Mouse (Mus musculus): ENCODE results near the gene Pbx4. TPM values are rescaled to one million over a fixed set of nuclear protein-coding genes. Genes with fewer than 3 reads are reported as not detected.

Pbx4 gene
- total and polyA plus RNA-seq, 3 experiments: 1.0 to 5.9 (median 2.4) TPM

DNA sequence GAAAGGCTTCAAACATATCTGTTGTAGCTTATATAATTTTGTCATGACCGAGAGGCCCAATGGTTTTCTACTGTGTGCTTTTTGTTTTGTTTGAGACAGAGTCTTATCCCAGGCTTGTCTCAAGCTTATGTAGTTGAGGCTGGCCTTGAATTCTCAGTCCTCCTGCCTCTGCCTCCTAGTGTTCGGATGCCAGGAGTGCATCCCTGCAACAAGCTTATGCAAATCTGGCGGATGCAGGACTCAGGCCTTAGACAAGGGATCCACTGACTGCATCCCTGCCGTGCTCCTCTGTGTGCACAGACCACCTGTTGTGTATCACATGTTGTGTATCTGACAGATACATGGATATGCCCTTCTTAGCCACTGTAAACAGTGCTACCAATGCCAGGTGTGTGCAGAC is 28.5 kb downstream of the Pbx4 start:
- H3K9ac ChIP-seq (ENCODE audit: insufficient read depth, low read depth): no peak overlapping the region
- peaks cover 2 to 13% of the 10 kb centered on the region in 2 experiments for H3K36me3 ChIP-seq (replicated peaks in 1 of 2; ENCODE audit: control insufficient read depth in 1 of 2, insufficient read depth in 1 of 2, low read length in 1 of 2)
- no peak overlapping the region for H3K4me3 ChIP-seq (replicated peaks in 1 of 3; ENCODE audit: low read depth in 2 of 3, low read length in 2 of 3, poor library complexity in 1 of 3)
- no peaks in the 10 kb centered on the region for H3K79me2 ChIP-seq (replicated peaks; ENCODE audit: control insufficient read depth, extremely low read depth, insufficient read depth, poor library complexity, severe bottlenecking)
- dilution Hi-C loops (cut with MboI; ENCODE audit: extremely low pct_ligation_motif_present, extremely low pct_unique_long_range_greater_than_20kb, low sequenced_read_pairs) (no loop called here), in situ Hi-C loops (cut with MboI; ENCODE audit: low pct_ligation_motif_present, low pct_unique_long_range_greater_than_20kb, low sequenced_read_pairs) (no loop called here)
- peak; percentile 38 for DNase-seq (ENCODE audit: extremely low read depth)
- TF ChIP-seq SMC3 (IDR thresholded peaks at IDR 0.05; ENCODE audit: low read depth, low read length) (peak; percentile 13; the same call in 1 of the 2 replicates), RAD21 (IDR thresholded peaks at IDR 0.05; ENCODE audit: low read depth, low read length) (peak; percentile 10), PAX5 (IDR thresholded peaks at IDR 0.05; ENCODE audit: low read length) (no peak), MAFK (IDR thresholded peaks at IDR 0.05; ENCODE audit: insufficient replicate concordance, low read length) (no peak), UBTF (IDR thresholded peaks at IDR 0.05; ENCODE audit: low read depth, low read length) (no peak), CTCF (conservative IDR thresholded peaks at IDR 0.05 in 1 of 2, IDR thresholded peaks at IDR 0.05 in 1 of 2; ENCODE audit: low read depth in 2 of 2, low read length in 2 of 2) (peak; percentile 15 to 44; a peak in 3 of 4 replicates), IRF4 (IDR thresholded peaks at IDR 0.05; ENCODE audit: low read depth, low read length) (no peak)
- no peak overlapping the region for H3K27ac ChIP-seq (ENCODE audit: insufficient read depth, low read depth)
- H3K4me1 ChIP-seq (ENCODE audit: control insufficient read depth in 1 of 2, insufficient read depth in 2 of 2): peaks cover 2 to 13% of the 10 kb centered on the region in 2 experiments; a peak in 2 of 4 replicates
- H3K9me3 ChIP-seq (replicated peaks; ENCODE audit: low read length): no peaks in the 10 kb centered on the region
- no peaks in the 10 kb centered on the region for H3K27me3 ChIP-seq (replicated peaks)
- no peak overlapping the region for H3K4me2 ChIP-seq (ENCODE audit: insufficient read depth, low read depth, poor library complexity, severe bottlenecking)

GRCm38 (mm10) chr8:69861251-69861650 is 29.0 kb downstream of the Pbx4 start:
- no peak for TF ChIP-seq UBTF (IDR thresholded peaks at IDR 0.05; ENCODE audit: low read depth, low read length)
- TF ChIP-seq E2F4 (IDR thresholded peaks at IDR 0.05; ENCODE audit: insufficient replicate concordance, low read depth, low read length): no peak
- no peak for TF ChIP-seq USF1 (IDR thresholded peaks at IDR 0.05; ENCODE audit: low read depth, low read length)
- no peak for TF ChIP-seq ZNF384 (IDR thresholded peaks at IDR 0.05; ENCODE audit: low read depth, low read length)
- no peak for TF ChIP-seq SIN3A (IDR thresholded peaks at IDR 0.05; ENCODE audit: low read length)
- TF ChIP-seq MYC (IDR thresholded peaks at IDR 0.05; ENCODE audit: low read depth, low read length): no peak
- no peak for TF ChIP-seq MEF2A (IDR thresholded peaks at IDR 0.05; ENCODE audit: borderline replicate concordance, low read depth, low read length)
- no peak for TF ChIP-seq RAD21 (IDR thresholded peaks at IDR 0.05; ENCODE audit: low read depth, low read length)
- no peak for TF ChIP-seq POLR2AphosphoS2 (IDR thresholded peaks at IDR 0.05; ENCODE audit: low read depth, low read length)
- no peak for TF ChIP-seq SMC3 (IDR thresholded peaks at IDR 0.05; ENCODE audit: low read depth, low read length)
- no peak for TF ChIP-seq EP300 (IDR thresholded peaks at IDR 0.05; ENCODE audit: low read length)
- no peak for TF ChIP-seq HCFC1 (IDR thresholded peaks at IDR 0.05; ENCODE audit: low read depth, low read length)
- TF ChIP-seq ZC3H11A (IDR thresholded peaks at IDR 0.05; ENCODE audit: low read depth, low read length): no peak
- dilution Hi-C loops (cut with MboI; ENCODE audit: extremely low pct_ligation_motif_present, extremely low pct_unique_long_range_greater_than_20kb, low sequenced_read_pairs): no loop called here
- in situ Hi-C loops (cut with MboI; ENCODE audit: low pct_ligation_motif_present, low pct_unique_long_range_greater_than_20kb, low sequenced_read_pairs): no loop called here
- Histone ChIP-seq H3K4me3 (replicated peaks in 1 of 3; ENCODE audit: low read depth in 2 of 3, low read length in 2 of 3, poor library complexity in 1 of 3) (no peak overlapping the region), H3K36me3 (replicated peaks in 1 of 2; ENCODE audit: control insufficient read depth in 1 of 2, insufficient read depth in 1 of 2, low read length in 1 of 2) (peaks cover 2 to 13% of the 10 kb centered on the region in 2 experiments), H3K79me2 (replicated peaks; ENCODE audit: control insufficient read depth, extremely low read depth, insufficient read depth, poor library complexity, severe bottlenecking) (no peaks in the 10 kb centered on the region), H3K9me3 (replicated peaks; ENCODE audit: low read length) (no peaks in the 10 kb centered on the region), H3K4me1 (ENCODE audit: control insufficient read depth in 1 of 2, insufficient read depth in 2 of 2) (peaks cover 2 to 13% of the 10 kb centered on the region in 2 experiments; a peak in 2 of 4 replicates), H3K27me3 (replicated peaks) (no peaks in the 10 kb centered on the region), H3K27ac (ENCODE audit: insufficient read depth, low read depth) (no peak overlapping the region), H3K9ac (ENCODE audit: insufficient read depth, low read depth) (no peak overlapping the region), H3K4me2 (ENCODE audit: insufficient read depth, low read depth, poor library complexity, severe bottlenecking) (no peak overlapping the region)
- DNase-seq (ENCODE audit: extremely low read depth): peak; percentile 11

All from CH12.LX (cell line).